Mouse (Mus musculus) NIH3T3 (cell line): ENCODE measurements around the gene Cacybp.

Source experiments
- DNase-seq: peaks from one replicate; pipeline ENCODE4 v3.0.0-alpha.2; 2012; ENCODE audit warnings: low read depth

Cacybp gene

DNA sequence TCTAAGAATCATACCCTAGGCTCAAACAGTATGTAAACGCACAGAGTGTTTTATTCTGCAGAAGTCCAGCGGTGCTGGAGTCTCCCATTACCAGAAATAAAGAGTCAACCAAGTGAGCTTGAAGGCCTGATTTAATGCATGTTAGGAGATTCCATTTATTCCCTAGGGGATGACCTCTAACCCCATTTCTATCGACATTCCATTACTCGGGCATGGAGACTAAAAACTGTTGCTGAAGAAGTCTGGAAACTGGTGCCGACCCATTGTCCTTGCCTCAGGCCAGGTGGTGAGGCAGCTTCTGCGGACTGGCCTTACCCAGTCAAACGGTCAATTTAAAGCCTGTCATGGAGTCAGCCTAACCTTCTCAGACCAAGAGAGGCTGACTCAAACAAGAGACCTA is 1.5 kb upstream of the Cacybp start:
- DNase-seq = peak; percentile 32

DNA sequence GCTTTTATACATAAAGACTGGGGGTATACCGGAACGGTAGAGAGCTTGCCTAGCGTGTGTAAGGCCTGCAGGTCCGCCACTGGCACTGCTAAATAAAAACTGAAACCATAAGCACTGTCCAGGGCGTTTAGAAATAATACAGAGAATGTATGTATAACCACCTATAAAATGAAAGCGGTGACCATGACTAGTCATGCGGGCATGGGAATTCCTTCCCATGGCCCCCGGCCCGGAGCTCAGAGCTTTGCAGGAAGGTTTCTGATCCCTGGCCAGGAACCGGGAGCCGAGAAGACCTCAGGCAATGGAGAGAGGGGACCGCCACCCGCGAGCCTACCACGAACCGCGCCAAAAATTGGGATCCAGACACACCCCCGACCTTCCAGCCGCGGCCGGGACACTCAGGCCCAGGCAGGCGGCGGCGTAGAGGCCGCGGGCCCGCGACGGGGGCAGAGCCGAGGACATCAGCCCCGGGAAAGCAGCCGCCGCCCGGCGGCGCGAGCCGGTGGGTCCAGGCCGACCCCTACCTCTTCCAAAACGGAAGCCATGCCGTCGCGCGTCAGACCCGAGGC is 468 bp downstream of the Cacybp start:
- peak; percentile 64 for DNase-seq

DNA sequence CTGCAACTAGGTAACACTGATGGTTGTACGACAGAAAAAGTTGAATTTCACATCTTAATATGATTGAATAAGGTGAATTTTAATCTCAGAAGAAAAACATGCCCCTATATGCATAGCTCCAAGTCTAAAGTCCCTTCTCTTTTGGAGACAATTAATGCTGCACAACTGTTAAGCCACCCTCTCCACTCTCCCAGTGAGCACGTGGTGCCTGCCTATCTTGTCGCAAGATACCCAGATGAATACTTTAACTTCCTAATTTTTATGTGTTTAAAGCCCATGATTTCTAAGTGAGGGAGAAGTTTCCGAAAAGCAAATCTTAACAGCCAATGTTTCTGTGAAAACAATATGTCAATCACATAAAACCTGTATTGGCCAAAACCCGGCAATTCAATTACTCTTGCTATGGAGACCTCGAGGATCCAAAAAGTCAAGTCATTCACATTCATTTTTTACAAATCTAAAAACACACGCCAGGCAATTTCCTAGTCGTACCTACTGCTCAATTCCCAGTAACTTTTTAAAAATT is 1.0 kb downstream of the Cacybp start:
- no peak for DNase-seq

GRCm38 (mm10) chr1:160210566-160210965 is 2.1 kb downstream of the Cacybp start:
- DNase-seq = peak; percentile 73

- no peak for DNase-seq
Measured at GRCm38 (mm10) chr1:160209844-160210243, 2.8 kb downstream of the Cacybp start.

DNA sequence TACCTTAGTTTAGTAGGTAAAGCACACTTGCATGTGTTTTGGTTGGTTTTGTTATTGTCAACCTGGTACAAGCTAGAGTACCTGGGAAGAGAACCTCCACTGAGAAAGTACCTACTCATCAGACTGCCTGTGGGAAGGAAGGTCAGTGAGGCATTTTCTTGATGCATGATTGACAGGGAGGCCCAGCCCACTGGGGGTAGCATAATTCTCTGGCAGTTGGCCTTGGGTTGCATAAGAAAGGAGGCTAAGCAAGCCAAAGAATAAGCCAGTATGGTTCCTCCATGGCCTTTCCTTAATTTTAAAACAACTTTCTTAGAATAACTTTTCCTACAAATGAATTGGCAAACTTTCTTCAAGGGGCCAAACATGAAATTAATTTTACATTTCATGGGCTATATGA is 7.2 kb downstream of the Cacybp start:
- DNase-seq = peak; percentile 44

DNA sequence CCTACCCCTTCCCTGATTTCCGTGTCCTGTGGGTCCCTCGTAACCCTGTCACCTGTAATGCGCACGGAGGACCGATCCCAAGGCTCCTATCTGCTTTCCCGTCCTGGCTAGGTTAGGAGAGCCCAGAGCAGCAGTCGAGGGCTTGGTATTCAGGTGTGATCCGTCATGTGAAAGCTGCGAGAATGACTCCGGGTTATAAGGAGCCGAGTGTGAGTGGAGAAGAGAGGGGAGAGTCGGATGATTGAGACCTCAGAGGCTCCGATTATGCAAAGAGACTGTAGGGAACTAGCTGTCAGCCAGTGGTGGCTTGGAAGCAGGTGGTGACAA is 17.4 kb downstream of the Cacybp start:
- DNase-seq = no peak

- peak; percentile 99 for DNase-seq
Measured at GRCm38 (mm10) chr1:160194529-160195336, 17.9 kb downstream of the Cacybp start, which contains the start of gene Mrps14. Gene Mrps14, plus strand, starts transcription at chr1:160195215.

GRCm38 (mm10) chr1:160184506-160184905 is 28.2 kb downstream of the Cacybp start:
- peak; percentile 88 for DNase-seq

DNA sequence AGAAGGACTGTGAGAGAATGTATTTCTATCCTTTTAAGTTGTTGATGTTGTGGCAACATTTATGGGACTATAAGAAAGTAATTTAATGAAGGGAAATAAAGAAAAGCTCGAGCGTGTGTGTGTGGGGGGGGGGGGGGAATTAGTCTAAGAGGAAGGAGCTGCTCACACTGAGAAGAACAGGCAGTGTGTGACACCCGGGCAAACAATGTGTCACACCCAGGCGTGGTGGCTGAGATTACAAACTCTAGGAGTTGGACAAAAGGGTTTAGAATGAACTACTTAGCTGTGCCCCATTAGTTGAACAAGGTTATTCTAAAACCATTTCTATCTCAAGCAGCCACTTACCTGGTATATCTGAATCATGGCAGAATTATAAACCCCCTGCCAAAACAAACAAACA is 31.5 kb downstream of the Cacybp start:
- no peak for DNase-seq

- DNase-seq = peak; percentile 13
Measured at GRCm38 (mm10) chr1:160176903-160177302, 35.8 kb downstream of the Cacybp start.

DNA sequence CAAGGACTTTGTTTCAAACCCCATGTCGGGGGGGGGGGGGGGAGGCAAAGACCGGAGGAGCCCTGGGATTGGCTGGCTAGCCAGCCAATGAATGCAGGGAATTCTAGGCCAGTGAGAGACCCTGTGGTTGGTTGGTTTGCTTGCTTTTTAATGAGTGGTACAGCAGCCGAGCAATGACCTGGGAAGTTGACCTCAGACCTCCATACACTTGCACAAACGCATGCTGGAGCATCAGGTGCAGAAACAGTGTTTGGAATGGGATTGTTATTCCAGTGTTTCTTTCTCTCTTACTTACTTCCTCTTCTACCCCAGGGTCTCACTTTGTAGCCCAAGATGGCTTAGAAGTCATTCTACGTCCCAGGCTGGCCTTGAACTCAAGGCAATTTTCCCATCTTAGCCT is 46.1 kb downstream of the Cacybp start:
- no peak for DNase-seq

GRCm38 (mm10) chr1:160158190-160158589 is 54.5 kb downstream of the Cacybp start:
- DNase-seq = no peak

- peak; percentile 47 for DNase-seq
Measured at GRCm38 (mm10) chr1:160153480-160153879, 59.2 kb downstream of the Cacybp start, which contains the start of gene Tnn. Gene Tnn, minus strand, starts transcription at chr1:160153580.
